Mouse (Mus musculus): ENCODE results near the gene Atg9b.

Gene Atg9b

GRCm38 (mm10) chr5:24380499-24380898 lies 11.4 kb downstream of the Atg9b start:
- DNase-seq: no peak

- DNase-seq: no peak
Measured at GRCm38 (mm10) chr5:24379501-24379900, 12.4 kb downstream of the Atg9b start.

GRCm38 (mm10) chr5:24378700-24379099 lies 13.2 kb downstream of the Atg9b start:
- no peak for DNase-seq

- no peak for DNase-seq
Measured at GRCm38 (mm10) chr5:24374666-24375328, 17.1 kb downstream of the Atg9b start.

GRCm38 (mm10) chr5:24374216-24374615 lies 17.7 kb downstream of the Atg9b start:
- DNase-seq: no peak

GRCm38 (mm10) chr5:24373807-24374206 lies 18.1 kb downstream of the Atg9b start:
- DNase-seq: no peak

GRCm38 (mm10) chr5:24369767-24370166 lies 22.2 kb downstream of the Atg9b start:
- no peak for DNase-seq

GRCm38 (mm10) chr5:24366426-24366825 lies 25.5 kb downstream of the Atg9b start:
- DNase-seq: no peak

GRCm38 (mm10) chr5:24365528-24365927 lies 26.4 kb downstream of the Atg9b start:
- no peak for DNase-seq

- DNase-seq: no peak
Measured at GRCm38 (mm10) chr5:24364963-24365362, 27.0 kb downstream of the Atg9b start.

- peak; percentile 56 for DNase-seq
Measured at GRCm38 (mm10) chr5:24364508-24364907, 27.4 kb downstream of the Atg9b start, which contains the start of gene Nos3. Nos3 (plus strand) TSS chr5:24364810.

GRCm38 (mm10) chr5:24364061-24364460 lies 27.9 kb downstream of the Atg9b start:
- DNase-seq: no peak

- no peak for DNase-seq
Measured at GRCm38 (mm10) chr5:24363467-24363866, 28.5 kb downstream of the Atg9b start.

- peak; percentile 88 for DNase-seq
Measured at GRCm38 (mm10) chr5:24360792-24361454, 31.0 kb downstream of the Atg9b start.

- peak; percentile 87 for DNase-seq
Measured at GRCm38 (mm10) chr5:24357461-24357860, 34.5 kb downstream of the Atg9b start.

- DNase-seq: no peak
Measured at GRCm38 (mm10) chr5:24356764-24357163, 35.2 kb downstream of the Atg9b start.

- no peak for DNase-seq
Measured at GRCm38 (mm10) chr5:24353327-24353726, 38.6 kb downstream of the Atg9b start.

GRCm38 (mm10) chr5:24352251-24352859 lies 39.6 kb downstream of the Atg9b start:
- no peak for DNase-seq

GRCm38 (mm10) chr5:24351701-24352171 lies 40.2 kb downstream of the Atg9b start:
- peak; percentile 81 for DNase-seq

- no peak for DNase-seq
Measured at GRCm38 (mm10) chr5:24351278-24351677, 40.7 kb downstream of the Atg9b start, which contains the start of gene Kcnh2. Kcnh2 (minus strand) TSS chr5:24351604.

GRCm38 (mm10) chr5:24350531-24351250 lies 41.3 kb downstream of the Atg9b start:
- no peak for DNase-seq

- no peak for DNase-seq
Measured at GRCm38 (mm10) chr5:24350073-24350472, 41.9 kb downstream of the Atg9b start.

- peak; percentile 49 for DNase-seq
Measured at GRCm38 (mm10) chr5:24348546-24348945, 43.4 kb downstream of the Atg9b start.
